Mouse (Mus musculus) limb, embryonic 11.5 days (tissue): ENCODE measurements around the gene Arrdc2. TPM values are rescaled to one million over a fixed set of nuclear protein-coding genes. Genes with fewer than 3 reads are reported as not detected.
A peak's percentile ranks its signal among the peaks of the same experiment; 100 is the strongest.

ENCODE experiments used
- ATAC-seq: fragments of 200-750 bp; cut with Nextera tagmentation; 2 replicates; pipeline ENCODE4 v1.8.0; 2017; ENCODE audit warnings: low read depth; ENCODE audit not compliant: insufficient number of reproducible peaks, low FRiP score, low TSS enrichment
- DNase-seq: peaks from one replicate; pipeline ENCODE4 v3.0.0-alpha.2; 2015; ENCODE audit warnings: low spot score
- H3K27ac ChIP-seq: fragments of 300-500 bp; sonication (generic); replicated peaks from 2 replicates; pipeline ENCODE4 v1.5.1; 2014; ENCODE audit warnings: low read depth, mild to moderate bottlenecking, low read length
- H3K27me3 ChIP-seq: fragments of 300-500 bp; sonication (generic); 2 replicates; pipeline ENCODE4 v1.6.1; 2014; ENCODE audit warnings: mild to moderate bottlenecking, low read length, mixed read lengths; ENCODE audit not compliant: control insufficient read depth, insufficient read depth
- H3K36me3 ChIP-seq: fragments of 300-500 bp; sonication (generic); 2 replicates; pipeline ENCODE4 v1.6.1; 2014; ENCODE audit warnings: mild to moderate bottlenecking, low read length, moderate library complexity, mixed read lengths; ENCODE audit not compliant: control insufficient read depth, insufficient read depth
- H3K4me1 ChIP-seq: fragments of 300-500 bp; sonication (generic); 2 replicates; pipeline ENCODE4 v1.6.1; 2014; ENCODE audit warnings: low read length, mixed read lengths; ENCODE audit not compliant: control insufficient read depth, insufficient read depth
- H3K4me2 ChIP-seq: fragments of 300-500 bp; sonication (generic); 2 replicates; pipeline ENCODE4 v1.6.1; 2014; ENCODE audit warnings: low read depth, mild to moderate bottlenecking, moderate library complexity; ENCODE audit not compliant: severe bottlenecking
- H3K4me3 ChIP-seq: fragments of 300-500 bp; sonication (generic); 2 replicates; pipeline ENCODE4 v1.5.1; 2014; ENCODE audit warnings: low read depth, low read length
- H3K9ac ChIP-seq: fragments of 300-500 bp; sonication (generic); 2 replicates; pipeline ENCODE4 v1.6.1; 2014; ENCODE audit warnings: mild to moderate bottlenecking, low read length
- H3K9me3 ChIP-seq: fragments of 300-500 bp; sonication (generic); 2 replicates; pipeline ENCODE4 v1.6.1; 2016; ENCODE audit warnings: low read length; ENCODE audit not compliant: control insufficient read depth
- WGBS: fragments of 180-500 bp; shearing (Covaris S2); extraction: QIAGEN DNeasy Blood & Tissue Kit; methylation state at CpG from one replicate; pipeline ENCODE4 v1.1.7; 2014; 5-methylcytosine and 5-hydroxymethylcytosine counted together
- polyA plus RNA-seq: library from polyadenylated mRNA; unstranded; fragments of >200 nt; fragmentation: Nextera tagmentation; extraction: Ambion mirVana; gene quantifications from 2 replicates; pipeline ENCODE4 v1.2.1, GENCODE M21; 2014

Arrdc2 gene
- polyA plus RNA-seq, 1 experiment from 2014 or later, result 5.1 TPM

- DNase-seq, result no peak
- Histone ChIP-seq H3K27ac (no peak overlapping the region), H3K27me3 (no peaks in the 10 kb centered on the region), H3K4me2 (no peak overlapping the region), H3K4me3 (no peak overlapping the region), H3K36me3 (no peaks in the 10 kb centered on the region), H3K4me1 (peaks cover 7% of the 10 kb centered on the region; the same call in 1 of the 2 replicates), H3K9ac (no peak overlapping the region), H3K9me3 (no peaks in the 10 kb centered on the region)
- 88% methylated on average over 3 of the region's 3 CpGs for WGBS
- ATAC-seq, result no peak
These were observed 9.9 kb upstream of the Arrdc2 start for GRCm38 (mm10) chr8:70849333-70849990.

- 50% methylated on average over 15 of the region's 15 CpGs for WGBS
- no peak overlapping the region for H3K27ac ChIP-seq
- H3K4me2 ChIP-seq, result no peak overlapping the region
- H3K36me3 ChIP-seq, result no peaks in the 10 kb centered on the region
- no peak for ATAC-seq
- no peaks in the 10 kb centered on the region for H3K27me3 ChIP-seq
- no peak overlapping the region for H3K9ac ChIP-seq
- no peak for DNase-seq
- no peaks in the 10 kb centered on the region for H3K9me3 ChIP-seq
- H3K4me3 ChIP-seq, result no peak overlapping the region
- H3K4me1 ChIP-seq, result no peaks in the 10 kb centered on the region; the same call in 1 of the 2 replicates
These were observed 7.0 kb upstream of the Arrdc2 start for GRCm38 (mm10) chr8:70846371-70847154.

DNA sequence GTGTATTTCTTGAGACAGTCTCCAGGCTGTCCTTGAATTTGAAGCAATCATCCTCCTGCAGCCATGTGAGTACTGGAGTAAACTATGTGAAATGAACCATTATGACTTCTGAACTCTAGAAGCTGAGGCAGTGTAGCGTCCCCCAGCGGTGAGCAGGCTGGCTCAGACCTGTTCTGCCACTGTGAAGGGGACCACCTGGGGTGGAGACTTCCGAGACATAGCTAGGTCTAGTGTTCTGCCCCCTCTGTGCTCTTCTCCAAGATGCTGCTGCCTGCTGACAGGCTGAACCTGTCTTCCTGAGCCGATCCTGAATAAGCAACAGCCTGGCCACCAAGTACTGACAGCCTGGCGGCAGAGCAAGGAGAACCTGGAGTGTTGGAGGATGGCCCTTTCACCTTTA, 5.6 kb upstream of the Arrdc2 start:
- ATAC-seq, result no peak
- Histone ChIP-seq H3K9me3 (no peaks in the 10 kb centered on the region), H3K4me1 (0 out of 2 replicates have a peak, but pooled peaks cover 6% of the 10 kb centered on the region), H3K27ac (no peak overlapping the region), H3K9ac (no peak overlapping the region), H3K4me3 (no peak overlapping the region), H3K4me2 (no peak overlapping the region), H3K27me3 (no peaks in the 10 kb centered on the region), H3K36me3 (no peaks in the 10 kb centered on the region)
- WGBS, result 49% methylated on average over 5 of the region's 5 CpGs
- no peak for DNase-seq

- Histone ChIP-seq H3K36me3 (no peaks in the 10 kb centered on the region), H3K27me3 (no peaks in the 10 kb centered on the region), H3K27ac (no peak overlapping the region), H3K9ac (no peak overlapping the region), H3K4me2 (no peak overlapping the region), H3K4me1 (0 out of 2 replicates have a peak, but pooled peaks cover 8% of the 10 kb centered on the region), H3K4me3 (no peak overlapping the region), H3K9me3 (no peaks in the 10 kb centered on the region)
- ATAC-seq, result no peak
- under 1% methylated on average over 6 of the region's 6 CpGs for WGBS
- peak; percentile 98 for DNase-seq
These were observed 5.0 kb upstream of the Arrdc2 start for GRCm38 (mm10) chr8:70844523-70844922.

GRCm38 (mm10) chr8:70843941-70844340, 4.4 kb upstream of the Arrdc2 start:
- no peaks in the 10 kb centered on the region for H3K9me3 ChIP-seq
- H3K4me2 ChIP-seq, result no peak overlapping the region
- DNase-seq (no peak), ATAC-seq (no peak)
- H3K9ac ChIP-seq, result no peak overlapping the region
- no peak overlapping the region for H3K4me3 ChIP-seq
- 88% methylated on average over 8 of the region's 8 CpGs for WGBS
- H3K36me3 ChIP-seq, result no peaks in the 10 kb centered on the region
- no peaks in the 10 kb centered on the region for H3K27me3 ChIP-seq
- no peak overlapping the region for H3K27ac ChIP-seq
- H3K4me1 ChIP-seq, result 0 out of 2 replicates have a peak, but pooled peaks cover 8% of the 10 kb centered on the region

GRCm38 (mm10) chr8:70843214-70843773, 3.8 kb upstream of the Arrdc2 start:
- Histone ChIP-seq H3K4me1 (peaks cover 8% of the 10 kb centered on the region; the same call in 1 of the 2 replicates), H3K4me3 (no peak overlapping the region), H3K4me2 (no peak overlapping the region), H3K9ac (no peak overlapping the region), H3K27ac (0 out of 2 replicates have a peak overlapping the region, but pooled peaks have one; percentile 21), H3K9me3 (no peaks in the 10 kb centered on the region), H3K36me3 (no peaks in the 10 kb centered on the region), H3K27me3 (no peaks in the 10 kb centered on the region)
- 82% methylated on average over 5 of the region's 5 CpGs for WGBS
- ATAC-seq, result no peak
- DNase-seq, result no peak

- WGBS, result 68% methylated on average over 25 of the region's 25 CpGs
These were observed 3.0 kb upstream of the Arrdc2 start for GRCm38 (mm10) chr8:70842484-70842883.

More at GRCm38 (mm10) chr8:70842484-70842883, 3.0 kb upstream of the Arrdc2 start:
- Histone ChIP-seq H3K27me3 (no peaks in the 10 kb centered on the region), H3K27ac (no peak overlapping the region), H3K9me3 (no peaks in the 10 kb centered on the region), H3K4me1 (peaks cover 8% of the 10 kb centered on the region; the same call in 1 of the 2 replicates), H3K4me3 (no peak overlapping the region), H3K9ac (no peak overlapping the region), H3K36me3 (no peaks in the 10 kb centered on the region), H3K4me2 (no peak overlapping the region)
- ATAC-seq, result no peak
- DNase-seq, result no peak
